Mouse (Mus musculus) lung, adult 2 months (tissue): ENCODE results near the gene Elovl6.

ENCODE experiments used
- CTCF ChIP-seq: fragments of 200-500 bp; IDR thresholded peaks from 2 replicates; pipeline ENCODE4 v1.5.1; 2011; ENCODE audit warnings: mild to moderate bottlenecking, low read length, control low read depth; ENCODE audit not compliant: insufficient read depth
- POLR2A ChIP-seq: fragments of 200-500 bp; IDR thresholded peaks from 2 replicates; pipeline ENCODE4 v1.6.1; 2011; ENCODE audit warnings: low read depth, mild to moderate bottlenecking, control low read depth, low read length, borderline replicate concordance; ENCODE audit errors: extremely low read depth

DNA sequence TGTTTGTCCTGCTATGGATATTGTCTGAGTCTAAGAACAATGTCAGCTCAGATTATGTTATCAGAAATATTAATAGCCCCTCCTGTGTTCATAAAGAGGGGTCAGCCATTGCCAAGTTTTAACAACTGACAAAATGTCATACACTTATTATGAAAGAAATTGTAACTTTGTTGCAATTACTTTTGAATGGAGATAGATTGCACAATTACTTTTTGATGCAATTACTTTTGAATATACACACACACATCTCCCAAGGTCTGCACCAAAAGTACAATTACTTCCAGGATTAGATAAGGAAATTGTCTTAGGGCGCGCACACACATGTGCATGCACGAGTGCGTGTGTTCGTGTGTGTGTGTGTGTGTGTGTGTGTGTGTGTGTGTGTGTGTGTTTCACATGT lies 90.5 kb downstream of the Elovl6 start:
- TF ChIP-seq POLR2A (no peak), CTCF (no peak)
